In the genomic region with DNA sequence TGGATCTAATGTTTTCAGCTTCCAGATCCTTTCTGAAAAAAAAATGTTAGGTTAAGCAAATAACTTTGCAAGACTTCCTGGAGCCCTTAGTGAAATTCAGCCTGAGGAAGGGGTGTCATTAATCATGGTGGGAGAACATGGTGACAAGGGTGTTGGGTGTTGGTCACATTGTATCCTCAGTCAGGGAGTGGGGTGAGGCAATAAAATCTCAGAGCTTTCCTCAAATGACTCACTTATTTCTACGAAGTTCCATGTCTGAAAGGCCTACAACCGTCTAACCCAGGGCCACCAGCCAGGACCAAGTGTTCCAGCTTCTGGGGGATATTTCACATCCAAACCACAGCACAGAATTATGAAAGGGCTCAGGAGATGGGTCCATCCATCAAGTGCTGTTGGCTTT, we compare ENCODE assay signal across 26 mouse cellular contexts.
"Had no signal": no experiment of that assay in that cellular context is flagged by ENCODE, and none has a peak within 500 bp of the region (broad histone marks: within the 10 kb centered on the region; RNA-seq: fewer than 3 reads in every experiment).

No protein-coding gene starts in this region.

- H3K4me2 ChIP-seq: heart, embryonic 11.5 days; hindbrain, embryonic 12.5 days; hindbrain, embryonic 14.5 days; intestine, embryonic 15.5 days; kidney, embryonic 15.5 days; limb, embryonic 13.5 days; limb, embryonic 15.5 days; liver, embryonic 12.5 days had no signal

- H3K4me1 ChIP-seq: hindbrain, embryonic 10.5 days; hindbrain, embryonic 12.5 days; intestine, embryonic 15.5 days; kidney, embryonic 15.5 days; limb, embryonic 15.5 days; liver, embryonic 12.5 days had no signal

- H3K27me3 ChIP-seq: hindbrain, embryonic 12.5 days; intestine, embryonic 15.5 days; kidney, embryonic 15.5 days; limb, embryonic 13.5 days; limb, embryonic 15.5 days; liver, embryonic 12.5 days had no signal

- DNase-seq: gastrocnemius, postnatal 10 days; gastrocnemius, postnatal 25 days; heart, adult 2 months; heart, postnatal 10 days; heart, postnatal 4 days; kidney, adult 18-20 months; kidney, adult 9 months; kidney, postnatal 14 days; kidney, postnatal 36 days; layer of hippocampus, adult 9-11 months; layer of hippocampus, postnatal 36 days; left cerebral cortex, postnatal 4 days had no signal

- H3K9me3 ChIP-seq: hindbrain, embryonic 10.5 days; hindbrain, embryonic 12.5 days; intestine, embryonic 15.5 days; kidney, embryonic 15.5 days; limb, embryonic 13.5 days; limb, embryonic 15.5 days; liver, embryonic 12.5 days had no signal

- H3K36me3 ChIP-seq: hindbrain, embryonic 10.5 days; hindbrain, embryonic 12.5 days; intestine, embryonic 15.5 days; kidney, embryonic 15.5 days; limb, embryonic 13.5 days; limb, embryonic 15.5 days; liver, embryonic 12.5 days had no signal

- H3K27ac ChIP-seq: heart, adult 2 months; hindbrain, embryonic 10.5 days; hindbrain, embryonic 12.5 days; hindbrain, embryonic 14.5 days; intestine, embryonic 15.5 days; kidney, embryonic 15.5 days; kidney, postnatal 0 days; limb, embryonic 13.5 days; limb, embryonic 15.5 days; liver, embryonic 12.5 days; liver, embryonic 14.5 days had no signal

- ATAC-seq: hindbrain, embryonic 16.5 days; inflammation-experienced regulatory T-cells, adult 6 months; intestine, embryonic 15.5 days; intestine, postnatal 0 days; liver, embryonic 12.5 days had no signal

- H3K4me3 ChIP-seq: heart, adult 2 months; hindbrain, embryonic 10.5 days; hindbrain, embryonic 12.5 days; intestine, embryonic 15.5 days; kidney, embryonic 15.5 days; limb, embryonic 13.5 days; limb, embryonic 15.5 days; liver, embryonic 12.5 days had no signal

- H3K9ac ChIP-seq: hindbrain, embryonic 12.5 days; hindbrain, embryonic 14.5 days; intestine, embryonic 15.5 days; kidney, embryonic 15.5 days; limb, embryonic 13.5 days; limb, embryonic 15.5 days; liver, embryonic 12.5 days; liver, embryonic 14.5 days had no signal
